Comparison of ENCODE assay signal across 24 mouse cellular contexts in the genomic region with DNA sequence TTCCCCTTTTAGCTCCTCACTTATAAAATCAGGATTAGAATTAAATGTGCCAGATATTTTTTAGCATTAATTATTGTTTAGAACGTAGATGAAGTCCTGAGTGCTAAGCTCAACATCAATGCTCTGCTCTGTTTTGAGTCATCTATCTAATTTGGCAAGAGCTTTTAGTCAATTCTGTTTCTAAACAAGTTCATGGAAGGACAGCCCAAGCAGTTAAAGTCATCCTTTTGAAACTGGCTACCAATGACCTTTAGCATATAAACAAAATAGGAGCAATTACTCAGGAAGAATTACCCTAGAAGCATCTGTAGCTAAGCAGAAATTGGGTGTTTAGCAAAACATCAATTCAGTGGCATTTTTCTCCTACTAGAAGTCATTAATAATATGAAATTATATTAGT. TPM values are rescaled to one million over a fixed set of nuclear protein-coding genes. Genes with fewer than 3 reads are reported as not detected.
"Had no signal": no experiment of that assay in that cellular context is flagged by ENCODE, and none has a peak within 500 bp of the region (broad histone marks: within the 10 kb centered on the region; RNA-seq: fewer than 3 reads in every experiment).

No protein-coding gene starts in this region.

- H3K4me1 ChIP-seq: hindbrain, embryonic 10.5 days; hindbrain, embryonic 12.5 days; intestine, embryonic 15.5 days; limb, embryonic 10.5 days; limb, embryonic 12.5 days had no signal

- H3K4me3 ChIP-seq: hindbrain, embryonic 10.5 days; hindbrain, embryonic 12.5 days; intestine, embryonic 15.5 days; layer of hippocampus, adult 2 months; left cerebral cortex, adult 2 months; limb, embryonic 10.5 days; limb, embryonic 12.5 days had no signal

- DNase-seq: gastrocnemius, postnatal 14 days; gastrocnemius, postnatal 36 days; heart, adult 18-20 months; heart, postnatal 10 days; heart, postnatal 4 days; kidney, adult 18-20 months; kidney, adult 8-10 months; kidney, postnatal 10 days; kidney, postnatal 25 days; kidney, postnatal 4 days had no signal

- H3K27me3 ChIP-seq: hindbrain, embryonic 12.5 days; intestine, embryonic 15.5 days; limb, embryonic 12.5 days had no signal

- H3K9ac ChIP-seq: hindbrain, embryonic 12.5 days; hindbrain, embryonic 14.5 days; intestine, embryonic 15.5 days; limb, embryonic 12.5 days; liver, embryonic 14.5 days had no signal

- H3K4me2 ChIP-seq: heart, embryonic 11.5 days; hindbrain, embryonic 12.5 days; hindbrain, embryonic 14.5 days; intestine, embryonic 15.5 days; limb, embryonic 12.5 days; liver, embryonic 11.5 days had no signal

- ATAC-seq: hindbrain, embryonic 16.5 days; inflammation-experienced regulatory T-cells, adult 6 months; intestine, embryonic 15.5 days; intestine, postnatal 0 days had no signal

- H3K36me3 ChIP-seq: hindbrain, embryonic 10.5 days; hindbrain, embryonic 12.5 days; intestine, embryonic 15.5 days; limb, embryonic 10.5 days; limb, embryonic 12.5 days had no signal

- H3K9me3 ChIP-seq: hindbrain, embryonic 10.5 days; hindbrain, embryonic 12.5 days; intestine, embryonic 15.5 days; limb, embryonic 10.5 days; limb, embryonic 12.5 days had no signal

- H3K27ac ChIP-seq: hindbrain, embryonic 10.5 days; hindbrain, embryonic 12.5 days; hindbrain, embryonic 14.5 days; intestine, embryonic 15.5 days; layer of hippocampus, adult 2 months; left cerebral cortex, adult 2 months; limb, embryonic 10.5 days; limb, embryonic 12.5 days; liver, embryonic 14.5 days had no signal

RNA-seq across cellular contexts. Expression of a gene that starts 52.1 kb away (rescaled TPM):
- total RNA-seq: gastrocnemius, postnatal 36 days had no signal
- polyA plus RNA-seq: inflammation-experienced regulatory T-cells, adult 6 months; intestine, postnatal 0 days; limb, embryonic 10.5 days had no signal
